Mouse (Mus musculus) testis, adult 2 months (tissue): ENCODE data around the gene Prpsap1.

ENCODE experiments used
- CTCF ChIP-seq: fragments of 200-500 bp; IDR thresholded peaks from 2 replicates; pipeline ENCODE4 v1.5.1; 2012; ENCODE audit warnings: low read depth, mild to moderate bottlenecking, inconsistent platforms, low read length, moderate library complexity; ENCODE audit not compliant: control insufficient read depth, insufficient read depth, insufficient replicate concordance
- POLR2A ChIP-seq: fragments of 200-500 bp; IDR thresholded peaks from 2 replicates; pipeline ENCODE4 v1.6.1; 2012; ENCODE audit warnings: low read depth, mild to moderate bottlenecking, inconsistent platforms, low read length, moderate library complexity; ENCODE audit not compliant: control insufficient read depth

GRCm38 (mm10) chr11:116512154-116512553, 18.2 kb upstream of the Prpsap1 start:
- TF ChIP-seq CTCF (no peak), POLR2A (no peak)
